Mouse (Mus musculus) C2C12 (cell line): Measurements from ENCODE around the gene Cspg5.

ENCODE experiments used
- CEBPB ChIP-seq: IDR thresholded peaks from one replicate; pipeline ENCODE4 v1.6.1; 2011; ENCODE audit warnings: low read depth, mild to moderate bottlenecking, control low read depth, moderate library complexity
- CTCF ChIP-seq: IDR thresholded peaks from one replicate; pipeline ENCODE4 v1.5.1; 2011; ENCODE audit not compliant: control insufficient read depth, insufficient read depth, insufficient read length
- FOSL1 ChIP-seq: IDR thresholded peaks from one replicate; pipeline ENCODE4 v1.8.0; 2011; ENCODE audit warnings: mild to moderate bottlenecking, low read length; ENCODE audit not compliant: poor library complexity, insufficient read depth, severe bottlenecking
- MAX ChIP-seq: IDR thresholded peaks from one replicate; pipeline ENCODE4 v1.6.1; 2011; ENCODE audit warnings: mild to moderate bottlenecking, control low read depth
- MYOD1 ChIP-seq: IDR thresholded peaks from one replicate; pipeline ENCODE4 v1.6.1; 2011; ENCODE audit warnings: low read depth; ENCODE audit not compliant: control insufficient read depth, insufficient read length
- USF1 ChIP-seq: IDR thresholded peaks from one replicate; pipeline ENCODE4 v1.6.1; 2011; ENCODE audit warnings: low read depth, mild to moderate bottlenecking, control low read depth, moderate library complexity

GRCm38 (mm10) chr9:110205526-110206404, 37.8 kb upstream of the Cspg5 start:
- TF ChIP-seq CEBPB (no peak), CTCF (no peak), USF1 (no peak), MAX (no peak), MYOD1 (no peak), FOSL1 (no peak)
